Mouse (Mus musculus): ENCODE results near the gene Mfrp. TPM values are rescaled to one million over a fixed set of nuclear protein-coding genes. Genes with fewer than 3 reads are reported as not detected.

The Mfrp gene
- total and polyA plus RNA-seq, 3 experiments = 0.10 TPM; not detected in 2

DNA sequence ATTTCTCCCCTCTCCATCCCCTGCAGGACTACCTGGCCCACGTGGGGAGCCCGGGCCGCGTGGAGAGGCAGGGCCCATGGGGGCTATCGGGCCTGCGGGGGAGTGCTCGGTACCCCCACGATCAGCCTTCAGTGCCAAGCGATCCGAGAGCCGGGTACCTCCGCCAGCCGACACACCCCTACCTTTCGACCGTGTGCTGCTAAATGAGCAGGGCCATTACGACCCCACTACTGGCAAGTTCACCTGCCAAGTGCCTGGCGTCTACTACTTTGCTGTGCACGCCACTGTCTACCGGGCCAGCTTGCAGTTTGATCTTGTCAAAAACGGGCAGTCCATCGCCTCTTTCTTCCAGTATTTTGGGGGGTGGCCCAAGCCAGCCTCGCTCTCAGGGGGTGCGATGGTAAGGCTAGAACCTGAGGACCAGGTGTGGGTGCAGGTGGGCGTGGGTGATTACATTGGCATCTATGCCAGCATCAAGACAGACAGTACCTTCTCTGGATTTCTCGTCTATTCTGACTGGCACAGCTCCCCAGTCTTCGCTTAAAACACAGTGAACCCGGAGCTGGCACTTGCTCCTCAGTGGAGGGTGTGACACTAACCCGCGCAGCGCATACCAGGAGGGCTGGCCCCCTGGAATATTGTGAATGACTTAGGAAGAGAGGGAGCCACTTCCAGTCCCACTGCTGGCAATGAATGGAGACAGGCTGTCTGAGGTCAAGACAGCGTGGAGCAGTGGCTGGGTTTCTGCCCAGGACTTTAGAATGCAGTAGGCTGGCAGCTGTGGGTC is 6.9 kb downstream of the Mfrp start:
- Histone ChIP-seq H3K9ac (ENCODE audit: control insufficient read depth, low read depth, low read length, poor library complexity, severe bottlenecking) (no peak overlapping the region), H3K27ac (ENCODE audit: control insufficient read depth, low read depth, low read length) (no peak overlapping the region), H3K36me3 (ENCODE audit: control insufficient read depth in 1 of 2, insufficient read depth in 2 of 2, low read length in 2 of 2) (peaks cover 0 to 8% of the 10 kb centered on the region in 2 experiments; a peak in 3 of 4 replicates), H3K4me3 (ENCODE audit: control insufficient read depth in 1 of 2, insufficient read depth in 1 of 2, low read depth in 2 of 2, low read length in 2 of 2) (no peak overlapping the region), H3K9me3 (replicated peaks; ENCODE audit: insufficient read depth, low read length) (no peaks in the 10 kb centered on the region), H3K27me3 (ENCODE audit: control insufficient read depth in 1 of 2, insufficient read depth in 2 of 2, low read length in 2 of 2) (no peaks in the 10 kb centered on the region), H3K79me2 (ENCODE audit: control insufficient read depth, insufficient read depth, low read length, poor library complexity) (peaks cover 49% of the 10 kb centered on the region), H3K4me1 (ENCODE audit: control insufficient read depth in 1 of 2, insufficient read depth in 2 of 2, low read length in 2 of 2) (peaks cover 0 to 16% of the 10 kb centered on the region in 2 experiments; a peak in 3 of 4 replicates)
- TF ChIP-seq ELF1 (IDR thresholded peaks at IDR 0.05; ENCODE audit: low read depth, low read length) (no peak), MYB (IDR thresholded peaks at IDR 0.05; ENCODE audit: low read depth, low read length) (no peak), MEF2A (IDR thresholded peaks at IDR 0.05; ENCODE audit: extremely low read depth, insufficient replicate concordance, low read depth, low read length, poor library complexity, severe bottlenecking) (no peak), MXI1 (IDR thresholded peaks at IDR 0.05; ENCODE audit: low read depth, low read length) (no peak), MYC (IDR thresholded peaks at IDR 0.05; ENCODE audit: low read depth, low read length) (no peak), E2F4 (IDR thresholded peaks at IDR 0.05; ENCODE audit: borderline replicate concordance, low read depth, low read length) (no peak), TBP (IDR thresholded peaks at IDR 0.05; ENCODE audit: low read depth, low read length) (no peak), RCOR1 (IDR thresholded peaks at IDR 0.05; ENCODE audit: low read depth, low read length) (no peak), KAT2A (conservative IDR thresholded peaks at IDR 0.05; ENCODE audit: low read depth, low read length) (no peak), USF1 (IDR thresholded peaks at IDR 0.05; ENCODE audit: low read depth, low read length) (no peak), HCFC1 (IDR thresholded peaks at IDR 0.05; ENCODE audit: low read depth, low read length) (no peak), ETS1 (IDR thresholded peaks at IDR 0.05; ENCODE audit: low read depth, low read length) (no peak), BHLHE40 (IDR thresholded peaks at IDR 0.05; ENCODE audit: borderline replicate concordance, low read depth, low read length) (no peak), ZKSCAN1 (IDR thresholded peaks at IDR 0.05; ENCODE audit: low read depth, low read length) (no peak)
- no peak for DNase-seq (ENCODE audit: low read depth, low spot score)

DNA sequence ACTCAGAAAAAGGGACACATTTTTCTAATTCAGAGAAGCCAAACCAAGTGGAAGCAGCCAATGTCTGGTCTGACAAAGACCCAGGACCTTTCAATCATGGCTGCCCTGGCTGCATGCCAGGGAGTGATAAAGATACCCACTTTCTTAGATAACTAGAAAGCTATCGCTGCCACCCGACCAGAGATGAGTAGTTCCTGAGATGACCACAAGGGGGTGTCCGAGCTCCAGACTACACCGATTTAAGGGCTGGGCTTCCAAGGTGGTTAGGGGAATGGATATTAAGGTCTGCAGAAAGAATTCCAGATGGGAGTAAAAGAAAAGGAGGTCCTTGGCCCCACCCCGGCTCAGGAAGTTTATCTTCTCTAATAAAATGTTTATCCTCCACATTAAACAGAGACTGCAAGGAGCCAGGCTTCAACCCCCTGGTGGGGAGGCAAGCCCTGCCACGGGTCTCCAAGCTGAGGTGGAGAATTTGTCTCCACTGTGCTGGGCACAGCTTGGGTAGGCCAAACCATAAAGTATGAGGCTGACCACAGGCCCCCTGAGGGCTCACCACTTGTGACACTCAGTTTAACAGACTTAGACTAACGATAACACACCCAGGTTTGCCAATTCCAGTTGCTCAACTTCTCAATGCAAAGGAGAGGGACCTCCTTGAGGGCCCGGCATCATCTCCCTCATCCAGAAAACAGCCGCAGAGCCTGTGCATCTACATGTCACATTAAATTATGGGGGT is 8.0 kb downstream of the Mfrp start:
- H3K4me3 ChIP-seq (ENCODE audit: control insufficient read depth in 1 of 2, insufficient read depth in 1 of 2, low read depth in 2 of 2, low read length in 2 of 2) = peak overlapping the region in 1 of 2 experiments; percentile 23; a peak in 1 of 4 replicates
- H3K9ac ChIP-seq (ENCODE audit: control insufficient read depth, low read depth, low read length, poor library complexity, severe bottlenecking) = 0 out of 2 replicates have a peak overlapping the region, but pooled peaks have one; percentile 26
- H3K4me1 ChIP-seq (ENCODE audit: control insufficient read depth in 1 of 2, insufficient read depth in 2 of 2, low read length in 2 of 2) = peaks cover 0 to 21% of the 10 kb centered on the region in 2 experiments; a peak in 3 of 4 replicates
- no peak overlapping the region for H3K27ac ChIP-seq (ENCODE audit: control insufficient read depth, low read depth, low read length)
- no peaks in the 10 kb centered on the region for H3K9me3 ChIP-seq (replicated peaks; ENCODE audit: insufficient read depth, low read length)
- no peaks in the 10 kb centered on the region for H3K27me3 ChIP-seq (ENCODE audit: control insufficient read depth in 1 of 2, insufficient read depth in 2 of 2, low read length in 2 of 2)
- peaks cover 0 to 14% of the 10 kb centered on the region in 2 experiments; a peak in 3 of 4 replicates for H3K36me3 ChIP-seq (ENCODE audit: control insufficient read depth in 1 of 2, insufficient read depth in 2 of 2, low read length in 2 of 2)
- peak; percentile 79 for DNase-seq (ENCODE audit: low read depth, low spot score)
- H3K79me2 ChIP-seq (ENCODE audit: control insufficient read depth, insufficient read depth, low read length, poor library complexity) = peaks cover 49% of the 10 kb centered on the region
- TF ChIP-seq USF2 (IDR thresholded peaks at IDR 0.05; ENCODE audit: borderline replicate concordance in 1 of 2, insufficient read depth in 1 of 2, low read depth in 1 of 2, low read length in 2 of 2) = no peak
- TF ChIP-seq SIN3A (IDR thresholded peaks at IDR 0.05; ENCODE audit: low read length) = no peak
- TF ChIP-seq ZNF384 (IDR thresholded peaks at IDR 0.05; ENCODE audit: low read depth, low read length) = no peak
- TF ChIP-seq UBTF (IDR thresholded peaks at IDR 0.05; ENCODE audit: borderline replicate concordance, insufficient read depth, low read depth, low read length) = no peak
- TF ChIP-seq MYC (IDR thresholded peaks at IDR 0.05; ENCODE audit: low read depth, low read length) = no peak
- TF ChIP-seq TAL1 (IDR thresholded peaks at IDR 0.05; ENCODE audit: low read length) = no peak
- no peak for TF ChIP-seq ELF1 (IDR thresholded peaks at IDR 0.05; ENCODE audit: low read depth, low read length)
- peak; percentile 71 to 77 (median 71) for TF ChIP-seq CTCF (IDR thresholded peaks at IDR 0.05 in 2 of 3, conservative IDR thresholded peaks at IDR 0.05 in 1 of 3; ENCODE audit: control insufficient read depth in 1 of 3, insufficient read depth in 1 of 3, low read depth in 2 of 3, low read length in 3 of 3, poor library complexity in 1 of 3, severe bottlenecking in 1 of 3)
- no peak for TF ChIP-seq EP300 (IDR thresholded peaks at IDR 0.05; ENCODE audit: low read depth in 1 of 2, low read length in 2 of 2)
- no peak for TF ChIP-seq NELFE (IDR thresholded peaks at IDR 0.05; ENCODE audit: low read depth, low read length)
- TF ChIP-seq ETS1 (IDR thresholded peaks at IDR 0.05; ENCODE audit: low read depth, low read length) = 0 out of 2 replicates have a peak, but pooled peaks have one; percentile 12
- TF ChIP-seq RAD21 (IDR thresholded peaks at IDR 0.05; ENCODE audit: low read depth, low read length) = peak; percentile 49
- TF ChIP-seq KAT2A (conservative IDR thresholded peaks at IDR 0.05; ENCODE audit: low read depth, low read length) = no peak
- TF ChIP-seq MXI1 (IDR thresholded peaks at IDR 0.05; ENCODE audit: low read depth, low read length) = no peak
- TF ChIP-seq MAX (IDR thresholded peaks at IDR 0.05; ENCODE audit: low read length) = no peak
- no peak for TF ChIP-seq NRF1 (IDR thresholded peaks at IDR 0.05; ENCODE audit: insufficient read depth, low read depth, low read length, poor library complexity, severe bottlenecking)
- TF ChIP-seq MAZ (IDR thresholded peaks at IDR 0.05; ENCODE audit: low read depth, low read length) = no peak
- TF ChIP-seq MYB (IDR thresholded peaks at IDR 0.05; ENCODE audit: low read depth, low read length) = no peak
- no peak for TF ChIP-seq MEF2A (IDR thresholded peaks at IDR 0.05; ENCODE audit: extremely low read depth, insufficient replicate concordance, low read depth, low read length, poor library complexity, severe bottlenecking)
